Mouse (Mus musculus): ENCODE results near the gene Cacna1c.

The Cacna1c gene

GRCm38 (mm10) chr6:118899688-118900087, 296.5 kb downstream of the Cacna1c start:
- H3K4me1 ChIP-seq (replicated peaks; ENCODE audit: low read depth, low read length) = no peaks in the 10 kb centered on the region

GRCm38 (mm10) chr6:118897101-118897500, 299.1 kb downstream of the Cacna1c start:
- Histone ChIP-seq H3K4me3 (replicated peaks; ENCODE audit: low read length) (no peak overlapping the region), H3K9me3 (ENCODE audit: low read length) (no peaks in the 10 kb centered on the region), H3K27me3 (ENCODE audit: insufficient read depth, low read length) (no peaks in the 10 kb centered on the region), H3K4me1 (replicated peaks; ENCODE audit: low read depth, low read length) (no peaks in the 10 kb centered on the region), H3K36me3 (ENCODE audit: insufficient read depth, low read length) (no peaks in the 10 kb centered on the region)
- TF ChIP-seq POU5F1 (IDR thresholded peaks at IDR 0.05; ENCODE audit: borderline replicate concordance, low read length) = no peak
- no peak for TF ChIP-seq NANOG (IDR thresholded peaks at IDR 0.05; ENCODE audit: borderline replicate concordance, low read length)
- no peak for TF ChIP-seq CTCF (conservative IDR thresholded peaks at IDR 0.05; ENCODE audit: low read length)

More at GRCm38 (mm10) chr6:118899688-118900087, 296.5 kb downstream of the Cacna1c start:
- H3K36me3 ChIP-seq (ENCODE audit: insufficient read depth, low read length) = no peaks in the 10 kb centered on the region
- H3K27me3 ChIP-seq (ENCODE audit: insufficient read depth, low read length) = no peaks in the 10 kb centered on the region
- no peaks in the 10 kb centered on the region for H3K9me3 ChIP-seq (ENCODE audit: low read length)
- no peak overlapping the region for H3K4me3 ChIP-seq (replicated peaks; ENCODE audit: low read length)
- TF ChIP-seq CTCF (conservative IDR thresholded peaks at IDR 0.05; ENCODE audit: low read length) (no peak), NANOG (IDR thresholded peaks at IDR 0.05; ENCODE audit: borderline replicate concordance, low read length) (no peak), POU5F1 (IDR thresholded peaks at IDR 0.05; ENCODE audit: borderline replicate concordance, low read length) (no peak)

GRCm38 (mm10) chr6:118894043-118894442, 302.2 kb downstream of the Cacna1c start:
- no peaks in the 10 kb centered on the region for H3K27me3 ChIP-seq (ENCODE audit: insufficient read depth, low read length)
- H3K9me3 ChIP-seq (ENCODE audit: low read length) = no peaks in the 10 kb centered on the region
- TF ChIP-seq CTCF (conservative IDR thresholded peaks at IDR 0.05; ENCODE audit: low read length) = no peak
- TF ChIP-seq NANOG (IDR thresholded peaks at IDR 0.05; ENCODE audit: borderline replicate concordance, low read length) = no peak
- no peak for TF ChIP-seq POU5F1 (IDR thresholded peaks at IDR 0.05; ENCODE audit: borderline replicate concordance, low read length)
- H3K4me1 ChIP-seq (replicated peaks; ENCODE audit: low read depth, low read length) = no peaks in the 10 kb centered on the region
- no peaks in the 10 kb centered on the region for H3K36me3 ChIP-seq (ENCODE audit: insufficient read depth, low read length)
- no peak overlapping the region for H3K4me3 ChIP-seq (replicated peaks; ENCODE audit: low read length)

- TF ChIP-seq CTCF (conservative IDR thresholded peaks at IDR 0.05; ENCODE audit: low read length) = no peak
- TF ChIP-seq POU5F1 (IDR thresholded peaks at IDR 0.05; ENCODE audit: borderline replicate concordance, low read length) = no peak
- no peak for TF ChIP-seq NANOG (IDR thresholded peaks at IDR 0.05; ENCODE audit: borderline replicate concordance, low read length)
- no peaks in the 10 kb centered on the region for H3K27me3 ChIP-seq (ENCODE audit: insufficient read depth, low read length)
- no peaks in the 10 kb centered on the region for H3K36me3 ChIP-seq (ENCODE audit: insufficient read depth, low read length)
These were observed 306.8 kb downstream of the Cacna1c start for GRCm38 (mm10) chr6:118889441-118889840.

GRCm38 (mm10) chr6:118887032-118887431, 309.2 kb downstream of the Cacna1c start:
- no peak overlapping the region for H3K4me3 ChIP-seq (replicated peaks; ENCODE audit: low read length)
- no peaks in the 10 kb centered on the region for H3K4me1 ChIP-seq (replicated peaks; ENCODE audit: low read depth, low read length)
- H3K9me3 ChIP-seq (ENCODE audit: low read length) = no peaks in the 10 kb centered on the region
- no peaks in the 10 kb centered on the region for H3K27me3 ChIP-seq (ENCODE audit: insufficient read depth, low read length)
- no peak for TF ChIP-seq CTCF (conservative IDR thresholded peaks at IDR 0.05; ENCODE audit: low read length)
- no peak for TF ChIP-seq NANOG (IDR thresholded peaks at IDR 0.05; ENCODE audit: borderline replicate concordance, low read length)
- TF ChIP-seq POU5F1 (IDR thresholded peaks at IDR 0.05; ENCODE audit: borderline replicate concordance, low read length) = no peak
- no peaks in the 10 kb centered on the region for H3K36me3 ChIP-seq (ENCODE audit: insufficient read depth, low read length)

More at GRCm38 (mm10) chr6:118889441-118889840, 306.8 kb downstream of the Cacna1c start:
- Histone ChIP-seq H3K4me1 (replicated peaks; ENCODE audit: low read depth, low read length) (no peaks in the 10 kb centered on the region), H3K4me3 (replicated peaks; ENCODE audit: low read length) (no peak overlapping the region), H3K9me3 (ENCODE audit: low read length) (no peaks in the 10 kb centered on the region)

- Histone ChIP-seq H3K4me1 (replicated peaks; ENCODE audit: low read depth, low read length) (no peaks in the 10 kb centered on the region), H3K9me3 (ENCODE audit: low read length) (no peaks in the 10 kb centered on the region), H3K4me3 (replicated peaks; ENCODE audit: low read length) (no peak overlapping the region), H3K27me3 (ENCODE audit: insufficient read depth, low read length) (no peaks in the 10 kb centered on the region), H3K36me3 (ENCODE audit: insufficient read depth, low read length) (no peaks in the 10 kb centered on the region)
- TF ChIP-seq POU5F1 (IDR thresholded peaks at IDR 0.05; ENCODE audit: borderline replicate concordance, low read length) (no peak), NANOG (IDR thresholded peaks at IDR 0.05; ENCODE audit: borderline replicate concordance, low read length) (no peak), CTCF (conservative IDR thresholded peaks at IDR 0.05; ENCODE audit: low read length) (no peak)
These were observed 311.3 kb downstream of the Cacna1c start for GRCm38 (mm10) chr6:118884961-118885360.

GRCm38 (mm10) chr6:118884073-118884551, 312.1 kb downstream of the Cacna1c start:
- Histone ChIP-seq H3K4me1 (replicated peaks; ENCODE audit: low read depth, low read length) (no peaks in the 10 kb centered on the region), H3K36me3 (ENCODE audit: insufficient read depth, low read length) (no peaks in the 10 kb centered on the region), H3K4me3 (replicated peaks; ENCODE audit: low read length) (no peak overlapping the region), H3K9me3 (ENCODE audit: low read length) (no peaks in the 10 kb centered on the region), H3K27me3 (ENCODE audit: insufficient read depth, low read length) (no peaks in the 10 kb centered on the region)
- TF ChIP-seq CTCF (conservative IDR thresholded peaks at IDR 0.05; ENCODE audit: low read length) (no peak), POU5F1 (IDR thresholded peaks at IDR 0.05; ENCODE audit: borderline replicate concordance, low read length) (no peak), NANOG (IDR thresholded peaks at IDR 0.05; ENCODE audit: borderline replicate concordance, low read length) (no peak)

- Histone ChIP-seq H3K4me3 (replicated peaks; ENCODE audit: low read length) (no peak overlapping the region), H3K27me3 (ENCODE audit: insufficient read depth, low read length) (no peaks in the 10 kb centered on the region), H3K9me3 (ENCODE audit: low read length) (no peaks in the 10 kb centered on the region), H3K36me3 (ENCODE audit: insufficient read depth, low read length) (no peaks in the 10 kb centered on the region), H3K4me1 (replicated peaks; ENCODE audit: low read depth, low read length) (no peaks in the 10 kb centered on the region)
- TF ChIP-seq CTCF (conservative IDR thresholded peaks at IDR 0.05; ENCODE audit: low read length) (no peak), NANOG (IDR thresholded peaks at IDR 0.05; ENCODE audit: borderline replicate concordance, low read length) (no peak), POU5F1 (IDR thresholded peaks at IDR 0.05; ENCODE audit: borderline replicate concordance, low read length) (no peak)
These were observed 320.0 kb downstream of the Cacna1c start for GRCm38 (mm10) chr6:118876204-118876603.
